Mouse (Mus musculus) lung, postnatal 0 days (tissue): ENCODE data around the gene Zfp784. TPM values are rescaled to one million over a fixed set of nuclear protein-coding genes. Genes with fewer than 3 reads are reported as not detected.

Experiments used
- ATAC-seq: fragments of 200-750 bp; cut with Nextera tagmentation; 2 replicates; pipeline ENCODE4 v1.8.0; 2017; ENCODE audit warnings: moderate library complexity
- DNase-seq: peaks from one replicate; pipeline ENCODE4 v3.0.0-alpha.2; 2016; ENCODE audit warnings: low spot score
- H3K27ac ChIP-seq: fragments of 300-500 bp; sonication (generic); 2 replicates; pipeline ENCODE4 v1.5.1; 2014; ENCODE audit warnings: antibody characterized with exemption, mild to moderate bottlenecking, low read length, mixed read lengths
- H3K27me3 ChIP-seq: fragments of 300-500 bp; sonication (generic); replicated peaks from 2 replicates; pipeline ENCODE4 v1.6.1; 2014; ENCODE audit warnings: low read length, mixed read lengths; ENCODE audit not compliant: insufficient read depth
- H3K36me3 ChIP-seq: fragments of 300-500 bp; sonication (generic); 2 replicates; pipeline ENCODE4 v1.6.1; 2014; ENCODE audit warnings: low read length, mixed read lengths; ENCODE audit not compliant: insufficient read depth
- H3K4me1 ChIP-seq: fragments of 300-500 bp; sonication (generic); 2 replicates; pipeline ENCODE4 v1.6.1; 2014; ENCODE audit warnings: antibody characterized with exemption, low read depth, low read length, mixed read lengths; ENCODE audit not compliant: insufficient read depth
- H3K4me2 ChIP-seq: fragments of 300-500 bp; sonication (generic); replicated peaks from 2 replicates; pipeline ENCODE4 v1.6.1; 2014; ENCODE audit warnings: low read depth, mild to moderate bottlenecking, low read length, moderate library complexity, mixed read lengths
- H3K4me3 ChIP-seq: fragments of 300-500 bp; sonication (generic); 2 replicates; pipeline ENCODE4 v1.5.1; 2014; ENCODE audit warnings: low read depth, low read length
- H3K9ac ChIP-seq: fragments of 300-500 bp; sonication (generic); replicated peaks from 2 replicates; pipeline ENCODE4 v1.6.1; 2014; ENCODE audit warnings: low read depth, mild to moderate bottlenecking
- H3K9me3 ChIP-seq: fragments of 300-500 bp; sonication (generic); 2 replicates; pipeline ENCODE4 v1.6.1; 2016; ENCODE audit warnings: low read length, mixed read lengths
- CTCF ChIP-seq: IDR thresholded peaks from 2 replicates; pipeline ENCODE4 v1.5.1; 2016; ENCODE audit warnings: antibody characterized with exemption, mild to moderate bottlenecking
- EP300 ChIP-seq: IDR thresholded peaks from 2 replicates; pipeline ENCODE4 v1.6.1; 2016; ENCODE audit warnings: antibody characterized with exemption, mild to moderate bottlenecking, control low read depth
- WGBS: fragments of 180-500 bp; shearing (Covaris S2); extraction: QIAGEN DNeasy Blood & Tissue Kit; methylation state at CpG from one replicate; pipeline ENCODE4 v1.1.7; 2014; 5-methylcytosine and 5-hydroxymethylcytosine counted together
- polyA plus RNA-seq: library from polyadenylated mRNA; unstranded; fragments of >200 nt; fragmentation: Nextera tagmentation; extraction: Ambion mirVana; gene quantifications from 2 replicates; pipeline ENCODE4 v1.2.1, GENCODE M21; 2015

The Zfp784 gene
- polyA plus RNA-seq, 1 experiment from 2014 or later: 7.7 TPM

DNA sequence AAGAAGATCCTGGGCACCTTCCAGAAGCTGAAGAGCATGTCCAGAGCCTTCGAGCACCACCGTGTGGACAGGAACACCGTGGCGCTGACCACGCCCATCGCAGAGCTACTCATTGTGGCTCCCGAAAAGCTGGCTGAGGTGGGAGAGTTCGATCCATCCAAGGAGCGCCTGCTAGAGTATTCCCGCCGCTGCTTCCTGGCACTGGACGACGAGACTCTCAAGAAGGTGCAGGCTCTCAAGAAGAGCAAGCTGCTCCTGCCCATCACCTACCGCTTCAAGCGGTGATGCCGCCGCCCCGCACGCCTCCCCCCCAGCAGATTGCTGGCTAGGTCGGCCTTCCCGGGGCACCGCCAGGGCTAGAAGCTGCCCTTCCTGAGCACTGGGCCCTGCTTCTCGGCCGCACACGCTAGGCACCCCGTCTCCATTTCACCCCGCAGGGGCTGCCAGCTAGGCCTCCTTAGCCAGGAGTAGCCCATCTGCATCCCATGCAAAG lies 22.0 kb upstream of the Zfp784 start:
- Histone ChIP-seq H3K27ac (peak overlapping the region; percentile 100), H3K9me3 (no peaks in the 10 kb centered on the region), H3K4me1 (peaks cover 11% of the 10 kb centered on the region; the same call in 1 of the 2 replicates), H3K4me3 (peak overlapping the region; percentile 76), H3K27me3 (peaks cover 30% of the 10 kb centered on the region), H3K4me2 (peak overlapping the region; percentile 91), H3K36me3 (no peaks in the 10 kb centered on the region), H3K9ac (peak overlapping the region; percentile 96)
- WGBS: 1% methylated on average over 27 of the region's 27 CpGs
- ATAC-seq (no peak), DNase-seq (peak; percentile 90)
- TF ChIP-seq CTCF (peak; percentile 85), EP300 (no peak)

DNA sequence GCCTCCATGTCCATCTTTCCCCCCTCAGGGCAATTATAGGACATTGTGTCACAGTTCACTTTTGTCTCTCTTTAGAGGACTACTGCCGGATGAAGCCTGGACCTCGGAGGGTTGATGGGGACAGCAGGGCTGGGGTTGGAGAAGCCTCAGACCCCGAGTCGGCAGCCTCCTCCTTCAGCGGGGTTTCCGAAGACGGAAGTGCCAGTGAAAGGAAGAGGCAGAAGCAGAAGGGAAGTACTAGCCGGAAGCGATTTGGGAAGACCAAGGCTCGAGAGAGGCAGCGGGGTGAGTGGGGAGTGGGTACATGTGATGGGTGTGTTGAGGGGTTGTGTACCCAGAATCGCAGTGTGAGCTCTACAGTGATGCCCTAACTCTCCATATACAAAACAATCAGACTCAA lies 21.2 kb upstream of the Zfp784 start:
- TF ChIP-seq CTCF (no peak), EP300 (no peak)
- DNase-seq (no peak), ATAC-seq (no peak)
- Histone ChIP-seq H3K36me3 (no peaks in the 10 kb centered on the region), H3K9me3 (no peaks in the 10 kb centered on the region), H3K9ac (no peak overlapping the region), H3K4me2 (no peak overlapping the region), H3K27ac (no peak overlapping the region), H3K4me3 (no peak overlapping the region), H3K4me1 (peaks cover 11% of the 10 kb centered on the region; the same call in 1 of the 2 replicates), H3K27me3 (peaks cover 39% of the 10 kb centered on the region)
- 87% methylated on average over 12 of the region's 12 CpGs for WGBS

DNA sequence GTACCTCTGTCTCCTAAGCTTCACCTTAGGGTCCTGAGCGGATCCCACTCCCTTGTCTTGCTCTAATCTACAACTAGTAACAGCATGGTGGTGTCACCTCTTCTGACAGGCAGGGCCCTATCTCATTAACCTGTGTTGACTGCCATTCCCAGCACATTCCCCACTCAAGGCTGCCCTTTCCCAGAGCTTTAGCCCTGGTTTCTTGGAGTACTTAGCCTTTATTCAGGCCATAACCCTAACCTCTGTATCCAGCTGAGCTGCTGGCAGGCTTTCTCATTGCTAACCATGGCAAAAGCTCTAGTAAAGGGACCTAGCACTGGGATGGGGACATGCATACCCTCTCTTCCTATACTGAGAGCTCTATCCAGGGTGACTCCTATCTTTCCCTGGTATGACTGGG lies 20.4 kb upstream of the Zfp784 start:
- TF ChIP-seq EP300 (no peak), CTCF (no peak)
- no peaks in the 10 kb centered on the region for H3K9me3 ChIP-seq
- 86% methylated on average over 1 of the region's 1 CpGs for WGBS
- no peak overlapping the region for H3K27ac ChIP-seq
- no peak overlapping the region for H3K4me2 ChIP-seq
- peaks cover 13% of the 10 kb centered on the region; the same call in 1 of the 2 replicates for H3K4me1 ChIP-seq
- no peak for ATAC-seq
- H3K27me3 ChIP-seq: peaks cover 45% of the 10 kb centered on the region
- no peak for DNase-seq
- H3K36me3 ChIP-seq: no peaks in the 10 kb centered on the region
- H3K9ac ChIP-seq: no peak overlapping the region
- H3K4me3 ChIP-seq: no peak overlapping the region

DNA sequence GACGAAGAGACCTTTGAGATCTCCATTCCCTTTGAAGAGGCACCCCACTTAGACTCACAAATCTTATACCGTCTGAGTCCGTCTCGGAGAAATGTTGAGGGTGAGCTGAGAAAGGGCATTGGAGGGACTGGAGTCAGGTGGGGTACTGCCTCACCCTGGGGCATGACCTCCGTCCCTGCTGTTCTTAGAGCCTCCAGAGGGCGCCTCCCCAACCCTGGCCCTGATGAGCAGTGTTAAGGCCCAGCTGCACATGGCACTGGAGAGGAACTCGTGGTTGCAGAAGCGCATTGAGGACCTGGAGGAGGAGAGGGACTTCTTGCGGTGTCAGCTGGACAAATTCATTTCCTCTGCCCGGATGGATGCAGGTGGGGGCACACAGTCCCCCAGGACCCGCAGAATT lies 19.6 kb upstream of the Zfp784 start:
- 32% methylated on average over 11 of the region's 11 CpGs for WGBS
- H3K4me2 ChIP-seq: no peak overlapping the region
- peaks cover 12% of the 10 kb centered on the region for H3K4me1 ChIP-seq
- TF ChIP-seq EP300 (no peak), CTCF (peak; percentile 30; the same call in 1 of the 2 replicates)
- no peaks in the 10 kb centered on the region for H3K9me3 ChIP-seq
- H3K27me3 ChIP-seq: peaks cover 54% of the 10 kb centered on the region
- H3K4me3 ChIP-seq: no peak overlapping the region
- no peak overlapping the region for H3K9ac ChIP-seq
- DNase-seq (peak; percentile 23), ATAC-seq (no peak)
- H3K36me3 ChIP-seq: no peaks in the 10 kb centered on the region
- H3K27ac ChIP-seq: no peak overlapping the region

DNA sequence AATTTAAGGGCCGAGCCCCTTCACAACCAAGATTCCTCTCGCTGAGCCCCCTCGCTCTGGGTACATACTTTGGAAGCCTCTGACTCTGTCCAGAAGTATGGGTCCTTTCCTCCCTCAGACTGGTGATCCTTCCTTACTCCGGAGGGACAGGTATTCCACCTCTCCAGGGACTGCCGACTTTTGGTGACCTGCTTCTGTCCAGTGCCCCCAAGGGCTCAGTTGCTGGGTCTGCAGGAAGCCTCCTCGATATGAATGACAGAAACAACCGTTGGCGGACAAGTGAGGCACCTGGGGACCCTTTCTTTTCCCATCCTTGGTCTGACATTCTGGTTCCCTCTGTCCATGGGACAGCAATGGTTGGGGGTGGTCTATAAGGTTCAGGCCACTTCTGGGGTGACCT lies 19.1 kb upstream of the Zfp784 start:
- no peak overlapping the region for H3K4me3 ChIP-seq
- no peaks in the 10 kb centered on the region for H3K9me3 ChIP-seq
- H3K9ac ChIP-seq: no peak overlapping the region; the same call in 1 of the 2 replicates
- no peak overlapping the region for H3K4me2 ChIP-seq
- ATAC-seq: no peak
- peaks cover 14% of the 10 kb centered on the region for H3K4me1 ChIP-seq
- H3K36me3 ChIP-seq: no peaks in the 10 kb centered on the region
- H3K27me3 ChIP-seq: peaks cover 54% of the 10 kb centered on the region
- no peak for TF ChIP-seq CTCF
- no peak for TF ChIP-seq EP300
- DNase-seq: no peak
- 25% methylated on average over 8 of the region's 8 CpGs for WGBS
- H3K27ac ChIP-seq: no peak overlapping the region

DNA sequence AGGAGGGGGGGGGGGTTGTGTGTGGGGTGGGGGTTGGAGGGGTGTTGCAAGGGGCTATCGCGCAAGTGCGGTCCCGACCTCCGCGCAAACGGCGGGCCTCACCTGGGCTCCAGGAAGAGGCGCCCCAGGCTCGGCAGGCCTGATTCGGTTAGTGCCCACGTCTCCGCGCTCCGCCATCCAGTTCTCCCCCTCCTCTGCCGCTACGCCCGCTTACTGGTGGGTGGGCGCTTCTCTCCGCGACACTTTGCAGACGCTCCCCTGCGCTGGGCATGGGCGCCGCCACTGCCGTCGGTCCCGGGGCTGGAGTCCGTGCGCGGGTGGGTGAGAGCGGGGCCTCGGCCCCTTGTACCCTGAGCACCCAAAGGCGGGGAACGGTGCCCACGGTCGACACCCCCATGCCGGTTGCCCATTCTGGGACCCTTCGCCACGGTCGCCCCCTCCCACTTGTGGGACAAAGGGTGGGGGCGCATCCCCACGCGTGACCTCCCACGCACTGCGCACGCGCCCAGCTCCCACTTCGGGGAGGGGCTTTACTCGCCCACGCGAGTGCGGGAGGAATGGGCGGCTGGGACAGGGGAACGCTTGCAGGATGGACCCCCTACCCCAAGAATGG lies 18.5 kb upstream of the Zfp784 start:
- Histone ChIP-seq H3K9ac (no peak overlapping the region; the same call in 1 of the 2 replicates), H3K4me1 (peaks cover 19% of the 10 kb centered on the region), H3K4me3 (peak overlapping the region; percentile 19; the same call in 1 of the 2 replicates), H3K27me3 (peaks cover 54% of the 10 kb centered on the region), H3K36me3 (no peaks in the 10 kb centered on the region), H3K27ac (no peak overlapping the region), H3K9me3 (no peaks in the 10 kb centered on the region), H3K4me2 (peak overlapping the region; percentile 49)
- no peak for DNase-seq
- TF ChIP-seq CTCF: no peak
- TF ChIP-seq EP300: no peak
- no peak for ATAC-seq
- WGBS: 3% methylated on average over 50 of the region's 55 CpGs
